Mouse (Mus musculus) ES-Bruce4 (cell line): ENCODE measurements around the gene Sidt2.

Experiments used
- CTCF ChIP-seq: IDR thresholded peaks from one replicate; pipeline ENCODE4 v1.8.1; 2011; ENCODE audit warnings: low read depth, low read length
- EP300 ChIP-seq: IDR thresholded peaks from 2 replicates; pipeline ENCODE4 v1.6.1; 2011; ENCODE audit warnings: low read depth, low read length; ENCODE audit not compliant: insufficient read depth
- POLR2A ChIP-seq: IDR thresholded peaks from one replicate; pipeline ENCODE4 v1.8.1; 2011; ENCODE audit warnings: low read length; ENCODE audit not compliant: insufficient read depth

GRCm38 (mm10) chr9:45985229-45985567, 30.1 kb upstream of the Sidt2 start:
- TF ChIP-seq CTCF (no peak), POLR2A (no peak), EP300 (no peak)
